Mouse (Mus musculus) erythroblast, embryonic 14.5 days (primary cell): Measurements from ENCODE around the gene Klrb1a.

Experiments used
- GATA1 ChIP-seq: IDR thresholded peaks from 2 replicates; pipeline ENCODE4 v1.6.1; 2012; ENCODE audit warnings: low read length, inconsistent platforms, mixed read lengths
- TAL1 ChIP-seq: IDR thresholded peaks from 3 replicates; pipeline ENCODE4 v1.6.1; 2012; ENCODE audit warnings: low read length, inconsistent platforms, mixed read lengths

- TF ChIP-seq GATA1 (no peak), TAL1 (no peak)
These were observed 26.3 kb upstream of the Klrb1a start for GRCm38 (mm10) chr6:128649681-128650080.
